Mouse (Mus musculus) megakaryocyte, embryonic 14.5 days (primary cell): ENCODE data around the gene Dstn.

Experiments used
- FLI1 ChIP-seq: IDR thresholded peaks from 2 replicates; pipeline ENCODE4 v1.6.1; 2012; ENCODE audit warnings: low read length, inconsistent platforms, mixed read lengths
- GATA1 ChIP-seq: IDR thresholded peaks from 3 replicates; pipeline ENCODE4 v1.6.1; 2012; ENCODE audit warnings: mixed read lengths, low read length, inconsistent platforms, borderline replicate concordance

GRCm38 (mm10) chr2:143909230-143909629 is 5.9 kb upstream of the Dstn start:
- no peak for TF ChIP-seq GATA1
- no peak for TF ChIP-seq FLI1
